17 mouse cellular contexts compared by ENCODE assay signal in genomic region chr12:108348151-108348550, GRCm38 (mm10). TPM values are rescaled to one million over a fixed set of nuclear protein-coding genes. Genes with fewer than 3 reads are reported as not detected.
DNase-seq lines count a peak whose midpoint lies in the region; ATAC-seq and TF ChIP-seq lines count a peak whose summit lies in the region.
"Had no signal": no experiment of that assay in that cellular context is flagged by ENCODE, and none has a peak within 500 bp of the region (broad histone marks: within the 10 kb centered on the region; RNA-seq: fewer than 3 reads in every experiment).

No protein-coding gene starts in this region.

- DNase-seq in stomach, postnatal 0 days (ENCODE audit: low spot score): peak; percentile 46
- DNase-seq in adrenal gland, adult 2 months: no peak
- DNase-seq: adrenal gland, adult 8-10 months; adrenal gland, postnatal 14 days; adrenal gland, postnatal 36 days; cerebellum, adult 18-20 months; cerebellum, adult 9-10 months; cerebellum, postnatal 25 days; forebrain, postnatal 0 days had no signal

- no peak overlapping the region for H3K27ac ChIP-seq in intestine, embryonic 16.5 days (ENCODE audit: low read length)
- H3K27ac ChIP-seq in intestine, embryonic 15.5 days: no peak overlapping the region
- no peak overlapping the region for H3K27ac ChIP-seq in intestine, postnatal 0 days (ENCODE audit: low read depth, low read length)
- H3K27ac ChIP-seq in stomach, postnatal 0 days (replicated peaks): no peak overlapping the region
- H3K27ac ChIP-seq: embryonic facial prominence, embryonic 10.5 days; embryonic facial prominence, embryonic 12.5 days; forebrain, embryonic 13.5 days; forebrain, embryonic 15.5 days had no signal

- no peak overlapping the region for H3K4me2 ChIP-seq in intestine, embryonic 16.5 days (ENCODE audit: low read depth, low read length)
- no peak overlapping the region for H3K4me2 ChIP-seq in intestine, embryonic 15.5 days (replicated peaks)
- no peak overlapping the region for H3K4me2 ChIP-seq in intestine, postnatal 0 days (replicated peaks; ENCODE audit: low read depth)
- H3K4me2 ChIP-seq in stomach, postnatal 0 days (replicated peaks; ENCODE audit: low read depth): no peak overlapping the region
- H3K4me2 ChIP-seq: embryonic facial prominence, embryonic 12.5 days; forebrain, embryonic 13.5 days; forebrain, embryonic 15.5 days had no signal

- TF ChIP-seq CTCF in intestine, postnatal 0 days (IDR thresholded peaks at IDR 0.05; ENCODE audit: low read depth): no peak
- no peak for TF ChIP-seq CTCF in stomach, postnatal 0 days (IDR thresholded peaks at IDR 0.05; ENCODE audit: low read depth)

- no peaks in the 10 kb centered on the region for H3K9me3 ChIP-seq in intestine, embryonic 16.5 days (ENCODE audit: control insufficient read depth, low read length)
- no peaks in the 10 kb centered on the region for H3K9me3 ChIP-seq in intestine, embryonic 15.5 days
- no peaks in the 10 kb centered on the region for H3K9me3 ChIP-seq in intestine, postnatal 0 days (ENCODE audit: control insufficient read depth)
- H3K9me3 ChIP-seq in stomach, postnatal 0 days (ENCODE audit: control insufficient read depth, low read length): no peaks in the 10 kb centered on the region
- H3K9me3 ChIP-seq: embryonic facial prominence, embryonic 10.5 days; embryonic facial prominence, embryonic 12.5 days; forebrain, embryonic 13.5 days; forebrain, embryonic 15.5 days had no signal

- TF ChIP-seq EP300 in stomach, postnatal 0 days (optimal IDR thresholded peaks at IDR 0.05): no peak

- peak; percentile 46; the same call in 1 of the 2 replicates for ATAC-seq in intestine, embryonic 16.5 days
- ATAC-seq in intestine, embryonic 15.5 days: no peak
- ATAC-seq in intestine, postnatal 0 days: 0 out of 2 replicates have a peak, but pooled peaks have one; percentile 4
- ATAC-seq in stomach, postnatal 0 days (ENCODE audit: low FRiP score, low TSS enrichment): peak; percentile 87
- ATAC-seq: forebrain, embryonic 13.5 days; forebrain, embryonic 15.5 days had no signal

- WGBS in intestine, embryonic 16.5 days: 76% methylated on average over 8 of the region's 8 CpGs
- WGBS in intestine, embryonic 15.5 days: 77% methylated on average over 8 of the region's 8 CpGs
- WGBS in intestine, postnatal 0 days: 77% methylated on average over 8 of the region's 8 CpGs
- 71% methylated on average over 8 of the region's 8 CpGs for WGBS in stomach, postnatal 0 days

- peaks cover 16% of the 10 kb centered on the region for H3K27me3 ChIP-seq in intestine, embryonic 16.5 days (replicated peaks; ENCODE audit: control insufficient read depth, insufficient read depth, low read length)
- H3K27me3 ChIP-seq in intestine, embryonic 15.5 days (replicated peaks): peaks cover 23% of the 10 kb centered on the region
- H3K27me3 ChIP-seq in intestine, postnatal 0 days (replicated peaks; ENCODE audit: control insufficient read depth, insufficient read depth, low read length): peaks cover 10% of the 10 kb centered on the region; the same call in 1 of the 2 replicates
- H3K27me3 ChIP-seq in stomach, postnatal 0 days (ENCODE audit: control insufficient read depth, insufficient read depth, low read length): peaks cover under 1% of the 10 kb centered on the region; the same call in 1 of the 2 replicates
- H3K27me3 ChIP-seq: forebrain, embryonic 15.5 days had no signal

- no peak overlapping the region for H3K4me3 ChIP-seq in intestine, embryonic 16.5 days (ENCODE audit: low read length)
- no peak overlapping the region for H3K4me3 ChIP-seq in intestine, embryonic 15.5 days (replicated peaks)
- H3K4me3 ChIP-seq in intestine, postnatal 0 days (ENCODE audit: low read depth, low read length): no peak overlapping the region
- no peak overlapping the region for H3K4me3 ChIP-seq in stomach, postnatal 0 days (ENCODE audit: low read depth, low read length)
- H3K4me3 ChIP-seq: embryonic facial prominence, embryonic 10.5 days; embryonic facial prominence, embryonic 12.5 days; forebrain, embryonic 13.5 days; forebrain, embryonic 15.5 days had no signal

- no peaks in the 10 kb centered on the region for H3K36me3 ChIP-seq in intestine, embryonic 16.5 days (ENCODE audit: control insufficient read depth, insufficient read depth, low read length)
- no peaks in the 10 kb centered on the region for H3K36me3 ChIP-seq in intestine, embryonic 15.5 days
- H3K36me3 ChIP-seq in intestine, postnatal 0 days (ENCODE audit: control insufficient read depth, insufficient read depth): no peaks in the 10 kb centered on the region
- H3K36me3 ChIP-seq in stomach, postnatal 0 days (ENCODE audit: control insufficient read depth, insufficient read depth, low read length): no peaks in the 10 kb centered on the region
- H3K36me3 ChIP-seq: embryonic facial prominence, embryonic 10.5 days; embryonic facial prominence, embryonic 12.5 days; forebrain, embryonic 15.5 days had no signal

- H3K4me1 ChIP-seq in intestine, embryonic 16.5 days (ENCODE audit: control insufficient read depth, insufficient read depth, low read length): 0 out of 2 replicates have a peak, but pooled peaks cover 4% of the 10 kb centered on the region
- peaks cover 7% of the 10 kb centered on the region; the same call in 1 of the 2 replicates for H3K4me1 ChIP-seq in intestine, embryonic 15.5 days (replicated peaks)
- no peaks in the 10 kb centered on the region for H3K4me1 ChIP-seq in intestine, postnatal 0 days (replicated peaks; ENCODE audit: control insufficient read depth, insufficient read depth, low read length)
- no peaks in the 10 kb centered on the region for H3K4me1 ChIP-seq in stomach, postnatal 0 days (replicated peaks; ENCODE audit: control insufficient read depth, insufficient read depth)

- no peak overlapping the region for H3K9ac ChIP-seq in intestine, embryonic 16.5 days (ENCODE audit: low read depth, low read length)
- no peak overlapping the region for H3K9ac ChIP-seq in intestine, embryonic 15.5 days
- H3K9ac ChIP-seq in intestine, postnatal 0 days (ENCODE audit: low read depth, low read length): no peak overlapping the region
- no peak overlapping the region for H3K9ac ChIP-seq in stomach, postnatal 0 days (ENCODE audit: low read length)
- H3K9ac ChIP-seq: embryonic facial prominence, embryonic 12.5 days; forebrain, embryonic 13.5 days; forebrain, embryonic 15.5 days; forebrain, postnatal 0 days had no signal

RNA-seq across cellular contexts. Expression of gene Cyp46a1, which starts 14.0 kb away (rescaled TPM):
- polyA plus RNA-seq in intestine, embryonic 16.5 days (2015; fragmentation: Nextera tagmentation; extraction: Ambion mirVana): 3.8 and 4.6 TPM in 2 replicates
- 5.3 and 5.4 TPM in 2 replicates for polyA plus RNA-seq in intestine, embryonic 15.5 days (2015; fragmentation: Nextera tagmentation; extraction: Ambion mirVana)
- polyA plus RNA-seq in intestine, postnatal 0 days (2015; fragmentation: Nextera tagmentation; extraction: Ambion mirVana): 0.85 and 0.86 TPM in 2 replicates
- 1.3 and 2.1 TPM in 2 replicates for polyA plus RNA-seq in stomach, postnatal 0 days (2015; fragmentation: Nextera tagmentation; extraction: Ambion mirVana)
- 1 to 10 TPM; 1.0 to 1.6 TPM for total RNA-seq in adrenal gland, adult 2 months (2021)
- polyA plus RNA-seq in adrenal gland, adult 2 months (2012; rRNA removed): 7.5 and 9.0 TPM in 2 replicates
- total RNA-seq: MEL had no signal

RNA-seq across cellular contexts. Expression of gene Eml1, which starts 22.6 kb away (rescaled TPM):
- 63.7 and 67.4 TPM in 2 replicates for polyA plus RNA-seq in intestine, embryonic 16.5 days (2015; fragmentation: Nextera tagmentation; extraction: Ambion mirVana)
- 63.7 and 67.0 TPM in 2 replicates for polyA plus RNA-seq in intestine, embryonic 15.5 days (2015; fragmentation: Nextera tagmentation; extraction: Ambion mirVana)
- polyA plus RNA-seq in intestine, postnatal 0 days (2015; fragmentation: Nextera tagmentation; extraction: Ambion mirVana): 27.8 and 32.9 TPM in 2 replicates
- polyA plus RNA-seq in stomach, postnatal 0 days (2015; fragmentation: Nextera tagmentation; extraction: Ambion mirVana): 53.8 and 54.6 TPM in 2 replicates
- total RNA-seq in adrenal gland, adult 2 months (2021): 10 to 100 TPM; 17.5 to 29.6 TPM
- polyA plus RNA-seq in adrenal gland, adult 2 months (2012; rRNA removed): 13.3 and 13.5 TPM in 2 replicates
- total RNA-seq: MEL had no signal

RNA-seq across cellular contexts. Expression of gene Hhipl1, which starts 42.1 kb away (rescaled TPM):
- polyA plus RNA-seq in intestine, embryonic 16.5 days (2015; fragmentation: Nextera tagmentation; extraction: Ambion mirVana): 0.43 and 0.53 TPM in 2 replicates
- polyA plus RNA-seq in intestine, embryonic 15.5 days (2015; fragmentation: Nextera tagmentation; extraction: Ambion mirVana): 0.55 and 0.69 TPM in 2 replicates
- 0.20 TPM in 2 replicates for polyA plus RNA-seq in intestine, postnatal 0 days (2015; fragmentation: Nextera tagmentation; extraction: Ambion mirVana)
- polyA plus RNA-seq in stomach, postnatal 0 days (2015; fragmentation: Nextera tagmentation; extraction: Ambion mirVana): 0.23 and 0.24 TPM in 2 replicates
- total RNA-seq in adrenal gland, adult 2 months (2021): under 1 TPM; 0.69 to 0.76 TPM
- 0.85 and 1.4 TPM in 2 replicates for polyA plus RNA-seq in adrenal gland, adult 2 months (2012; rRNA removed)
- total RNA-seq: MEL had no signal
